Mouse (Mus musculus) left cerebral cortex, postnatal 14 days (tissue): ENCODE data around the gene Mcoln3. TPM values are rescaled to one million over a fixed set of nuclear protein-coding genes. Genes with fewer than 3 reads are reported as not detected.

Source experiments
- DNase-seq, 2 experiments: peaks; one replicate each; pipeline ENCODE4 v3.0.0; 2021 to 2022; ENCODE audit warnings: low spot score in 2 of 2, mixed read lengths in 1 of 2
- intact Hi-C: fragments of 180-260 bp; cut with DNase I; formaldehyde crosslinking; loops from one replicate; pipeline ENCODE4 v1.15.1; 2025
- total RNA-seq, 2 experiments: library from RNA; stranded (reverse); gene quantifications; 2 replicates each; pipeline ENCODE4 v1.2.3; 2021

The Mcoln3 gene
- total RNA-seq, 2 experiments from 2014 or later: not detected

GRCm38 (mm10) chr3:146156811-146157210 is 39.6 kb downstream of the Mcoln3 start:
- intact Hi-C loops: no loop called here
- no peak for DNase-seq

GRCm38 (mm10) chr3:146158039-146158438 is 40.8 kb downstream of the Mcoln3 start:
- intact Hi-C loops: no loop called here
- DNase-seq: no peak

- intact Hi-C loops: no loop called here
- no peak for DNase-seq
Measured at GRCm38 (mm10) chr3:146159360-146159759, 42.1 kb downstream of the Mcoln3 start.

GRCm38 (mm10) chr3:146162197-146162596 is 44.9 kb downstream of the Mcoln3 start:
- DNase-seq: no peak

GRCm38 (mm10) chr3:146169356-146169755 is 52.1 kb downstream of the Mcoln3 start:
- intact Hi-C loops: no loop called here

More at GRCm38 (mm10) chr3:146162197-146162596, 44.9 kb downstream of the Mcoln3 start:
- intact Hi-C loops: no loop called here

GRCm38 (mm10) chr3:146173030-146173429 is 55.8 kb downstream of the Mcoln3 start:
- DNase-seq: no peak
- intact Hi-C loops: no loop called here

More at GRCm38 (mm10) chr3:146169356-146169755, 52.1 kb downstream of the Mcoln3 start:
- no peak for DNase-seq

GRCm38 (mm10) chr3:146174215-146174614 is 57.0 kb downstream of the Mcoln3 start:
- DNase-seq: no peak
- intact Hi-C loops: no loop called here

- DNase-seq: no peak
- intact Hi-C loops: loop anchor here (1.0 kb wide), 1 partner anchor 227 kb away; no protein-coding TSS in a partner anchor
Measured at GRCm38 (mm10) chr3:146177295-146177694, 60.0 kb downstream of the Mcoln3 start.

- intact Hi-C loops: loop anchor here (1.0 to 2.0 kb wide), 3 partner anchors 119 to 235 kb away; no protein-coding TSS in a partner anchor
- DNase-seq: peak; percentile 88 to 91
Measured at GRCm38 (mm10) chr3:146177748-146178582, 60.7 kb downstream of the Mcoln3 start.

- no peak for DNase-seq
- intact Hi-C loops: loop anchor here (10.0 kb wide), 2 partner anchors 324 to 734 kb away; no protein-coding TSS in a partner anchor
Measured at GRCm38 (mm10) chr3:146180341-146180740, 63.1 kb downstream of the Mcoln3 start.

GRCm38 (mm10) chr3:146180986-146181385 is 63.7 kb downstream of the Mcoln3 start:
- DNase-seq: peak; percentile 55 to 62
- intact Hi-C loops: loop anchor here (10.0 kb wide), 2 partner anchors 324 to 734 kb away; no protein-coding TSS in a partner anchor

GRCm38 (mm10) chr3:146184992-146185657 is 67.9 kb downstream of the Mcoln3 start:
- intact Hi-C loops: loop anchor here (5.0 to 10.0 kb wide), 4 partner anchors 87 to 730 kb away; no protein-coding TSS in a partner anchor
- peak; percentile 84 for DNase-seq

GRCm38 (mm10) chr3:146186033-146186432 is 68.8 kb downstream of the Mcoln3 start:
- intact Hi-C loops: loop anchor here (5.0 to 10.0 kb wide), 4 partner anchors 86 to 729 kb away; no protein-coding TSS in a partner anchor
- no peak for DNase-seq

GRCm38 (mm10) chr3:146189933-146190332 is 72.7 kb downstream of the Mcoln3 start:
- DNase-seq: no peak
- intact Hi-C loops: loop anchor here (5.0 to 10.0 kb wide), 4 partner anchors 82 to 725 kb away; no protein-coding TSS in a partner anchor

Other genes with a start within 250 kb of the Mcoln3 start
- 10 to 100 TPM; 15.0 to 15.2 TPM for gene Bcl10, start 194.6 kb upstream of the Mcoln3 start, total RNA-seq
- gene 2410004B18Rik, start 179.4 kb upstream of the Mcoln3 start, total RNA-seq: 10 to 100 TPM; 36.6 to 42.2 TPM
- gene Syde2, start 129.6 kb upstream of the Mcoln3 start, total RNA-seq: 1 to 10 TPM; 2.6 to 3.2 TPM
- under 1 TPM; 0.11 to 0.30 TPM for gene Wdr63, start 9.3 kb upstream of the Mcoln3 start, total RNA-seq
- gene Mcoln2, start 32.4 kb downstream of the Mcoln3 start, total RNA-seq: not detected
- gene Lpar3, start 103.5 kb downstream of the Mcoln3 start, total RNA-seq: 1 to 10 TPM in 1 of 2 experiments, under 1 TPM in 1; 0.42 to 1.2 TPM